Mouse (Mus musculus) layer of hippocampus, postnatal 25 days (tissue): ENCODE results near the gene 1700122O11Rik. TPM values are rescaled to one million over a fixed set of nuclear protein-coding genes. Genes with fewer than 3 reads are reported as not detected.

Experiments used
- DNase-seq, 2 experiments: peaks; one replicate each; pipeline ENCODE4 v3.0.0; 2022; ENCODE audit warnings: mixed read lengths in 2 of 2, low spot score in 1 of 2; ENCODE audit errors: extremely low spot score in 1 of 2
- total RNA-seq, 2 experiments: library from RNA; stranded (reverse); gene quantifications; 2 replicates each; pipeline ENCODE4 v1.2.3; 2021

The 1700122O11Rik gene
- total RNA-seq, 2 experiments from 2014 or later: not detected

DNA sequence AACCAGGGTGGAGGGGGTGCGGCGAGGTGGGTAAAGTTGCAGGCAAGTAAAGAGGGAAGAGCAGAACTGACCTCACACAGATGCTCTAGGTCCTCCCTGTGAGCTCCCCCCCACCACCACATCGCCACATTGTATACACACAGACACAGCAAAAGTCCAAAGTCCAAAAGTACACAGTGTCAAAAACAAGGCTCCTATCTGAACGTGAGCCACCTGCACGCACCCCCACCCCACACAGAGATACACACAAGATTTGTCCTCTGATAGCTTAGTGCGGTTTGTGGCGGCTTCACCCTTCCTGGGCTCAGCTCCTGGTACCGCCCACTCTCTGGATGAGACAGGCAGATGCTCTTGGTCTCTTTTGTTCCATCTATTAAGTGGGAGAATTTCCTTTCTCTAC is 50.0 kb downstream of the 1700122O11Rik start:
- DNase-seq: no peak

Other genes with a start within 250 kb of the 1700122O11Rik start
- gene Mdfi, start 203.6 kb downstream of the 1700122O11Rik start, total RNA-seq: 1 to 10 TPM; 1.4 to 1.5 TPM
- 10 to 100 TPM; 40.3 to 50.2 TPM for gene Foxp4, start 113.6 kb downstream of the 1700122O11Rik start, total RNA-seq
- gene 1700067P10Rik, start 51.0 kb upstream of the 1700122O11Rik start, total RNA-seq: not detected
- gene 9830107B12Rik, start 108.0 kb upstream of the 1700122O11Rik start, total RNA-seq: not detected
- gene A530064D06Rik, start 129.0 kb upstream of the 1700122O11Rik start, total RNA-seq: not detected
- not detected for gene Trem1, start 194.5 kb upstream of the 1700122O11Rik start, total RNA-seq
- not detected for gene Trem3, start 209.5 kb upstream of the 1700122O11Rik start, total RNA-seq
- not detected for gene Treml4, start 226.0 kb upstream of the 1700122O11Rik start, total RNA-seq